Mouse (Mus musculus) embryo, embryonic 10 days (tissue): ENCODE data around the gene Hoxb9.

Experiments
- DNase-seq: peaks from one replicate; pipeline ENCODE4 v3.0.0-alpha.2; 2015; ENCODE audit warnings: low spot score

Gene Hoxb9

DNA sequence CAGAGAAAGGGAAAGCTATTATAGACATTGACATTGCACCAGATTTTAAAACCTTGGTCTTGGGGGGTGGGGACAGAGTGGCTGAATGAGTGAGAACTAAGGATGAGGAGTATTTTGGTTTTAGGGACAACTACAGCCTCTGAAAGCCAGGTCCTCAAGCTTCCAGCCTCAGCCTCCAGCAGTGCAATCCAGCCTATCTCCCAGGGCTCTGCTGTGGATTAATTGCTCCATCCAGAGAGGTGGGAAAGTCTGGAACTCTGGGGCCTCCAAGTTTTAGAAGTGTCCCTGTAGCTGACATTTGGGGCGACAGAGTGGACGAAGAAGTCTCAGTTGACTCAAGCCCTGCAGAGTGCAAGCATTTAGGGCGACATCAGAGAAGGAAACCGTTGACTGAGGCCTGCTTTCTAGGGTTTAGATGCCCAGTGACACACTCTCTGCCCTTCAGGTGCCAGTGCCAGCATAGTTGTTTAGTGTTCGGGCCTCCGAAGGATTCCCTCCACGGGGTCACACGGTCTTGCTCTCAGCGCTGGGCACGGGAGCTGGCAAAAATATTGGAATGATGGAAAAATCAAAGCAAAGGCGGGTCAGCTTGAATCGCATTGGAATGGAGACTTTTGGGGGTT is 42.7 kb downstream of the Hoxb9 start:
- DNase-seq = no peak

GRCm38 (mm10) chr11:96314671-96315343 is 43.5 kb downstream of the Hoxb9 start:
- peak; percentile 57 for DNase-seq

DNA sequence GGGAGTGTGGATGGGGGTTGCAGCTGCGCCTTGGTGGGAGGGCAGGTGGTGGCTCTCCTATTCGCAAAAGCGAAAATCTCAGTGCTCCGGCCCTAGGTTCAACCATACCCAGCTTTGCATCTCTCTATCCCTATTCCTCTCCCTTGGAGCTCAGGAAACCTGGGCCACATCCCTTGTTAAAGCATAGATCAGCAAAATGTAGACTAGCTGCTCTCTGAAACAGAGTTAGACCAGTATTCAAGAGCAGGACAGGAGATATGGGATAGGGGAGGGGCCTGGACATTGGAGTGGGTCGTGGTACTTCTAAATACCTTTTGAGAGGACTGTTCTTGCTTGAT is 44.1 kb downstream of the Hoxb9 start:
- no peak for DNase-seq

- no peak for DNase-seq
Measured at GRCm38 (mm10) chr11:96316696-96317607, 45.7 kb downstream of the Hoxb9 start.

GRCm38 (mm10) chr11:96317608-96318367 is 46.5 kb downstream of the Hoxb9 start, which contains the start of gene Hoxb4:
TSS of gene Hoxb4 (plus strand) at chr11:96318267.
- peak; percentile 78 for DNase-seq

- DNase-seq = peak; percentile 89
Measured at GRCm38 (mm10) chr11:96318368-96319070, 47.3 kb downstream of the Hoxb9 start.

DNA sequence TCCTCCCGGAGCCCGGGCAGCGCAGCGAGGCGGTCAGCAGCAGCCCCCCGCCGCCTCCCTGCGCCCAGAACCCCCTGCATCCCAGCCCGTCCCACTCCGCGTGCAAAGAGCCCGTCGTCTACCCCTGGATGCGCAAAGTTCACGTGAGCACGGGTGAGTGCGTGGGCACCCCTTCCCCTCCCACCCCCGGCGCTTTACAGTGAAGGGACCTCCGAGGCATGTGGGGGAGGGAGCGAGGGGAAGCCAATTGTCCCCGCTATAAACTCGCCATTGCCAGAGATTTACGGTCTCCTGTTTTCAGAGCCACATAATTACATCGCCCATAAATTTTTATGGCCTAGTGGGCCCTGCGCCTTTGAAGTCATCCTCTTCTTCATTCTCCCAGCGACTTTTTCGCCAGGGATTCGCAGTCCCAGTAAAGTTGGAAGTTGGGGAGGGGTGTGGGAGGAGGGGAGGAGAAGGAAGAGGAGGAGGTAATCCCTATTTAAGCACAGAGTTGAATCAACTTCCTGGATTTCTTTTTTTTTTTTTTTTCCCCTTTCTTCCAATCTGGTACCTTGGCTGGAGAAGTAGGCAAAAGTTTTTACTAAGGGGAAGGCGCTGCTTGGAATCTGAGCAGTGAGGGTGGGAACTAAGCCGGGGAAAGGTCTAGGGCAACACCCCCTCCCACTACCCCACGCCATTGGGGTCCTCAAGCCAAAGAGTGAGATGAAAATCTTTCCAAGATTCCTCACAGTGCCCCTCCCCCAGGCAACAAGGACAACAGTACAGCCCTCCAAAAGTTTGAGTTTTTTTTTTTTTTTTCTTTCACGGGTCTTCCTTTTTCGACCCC is 48.0 kb downstream of the Hoxb9 start:
- peak; percentile 77 for DNase-seq

DNA sequence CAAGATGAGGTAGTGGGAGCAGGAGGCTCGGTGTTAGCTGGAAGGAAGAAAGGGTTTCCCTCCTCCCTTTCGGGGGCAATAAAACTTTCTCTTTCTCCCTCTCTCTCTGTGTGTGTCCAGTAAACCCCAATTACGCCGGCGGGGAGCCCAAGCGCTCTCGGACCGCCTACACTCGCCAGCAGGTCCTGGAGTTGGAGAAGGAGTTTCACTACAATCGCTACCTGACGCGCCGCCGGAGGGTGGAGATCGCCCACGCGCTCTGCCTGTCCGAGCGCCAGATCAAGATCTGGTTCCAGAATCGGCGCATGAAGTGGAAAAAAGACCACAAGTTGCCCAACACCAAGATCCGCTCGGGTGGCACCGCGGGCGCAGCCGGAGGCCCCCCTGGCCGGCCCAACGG is 48.7 kb downstream of the Hoxb9 start:
- DNase-seq = peak; percentile 69

DNA sequence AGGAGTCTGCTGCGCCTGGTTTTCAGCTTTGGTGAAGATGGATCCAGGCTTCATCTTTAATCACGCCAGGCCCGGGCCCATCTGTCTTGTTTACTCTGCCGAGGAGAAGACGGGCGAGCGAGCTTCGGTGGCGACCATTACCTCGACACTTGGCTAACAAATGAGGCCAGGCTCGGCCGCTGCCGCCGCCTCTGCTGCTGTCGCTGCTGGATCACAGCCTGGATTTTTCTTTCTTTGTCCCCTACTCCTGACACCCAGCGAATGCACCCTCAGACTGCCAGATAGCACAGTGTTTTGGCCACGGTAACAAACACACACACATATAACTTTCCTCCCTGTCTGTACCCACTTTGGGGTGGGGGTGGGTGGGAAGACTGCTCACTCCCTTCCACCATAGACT is 49.4 kb downstream of the Hoxb9 start:
- peak; percentile 75 for DNase-seq

- no peak for DNase-seq
Measured at GRCm38 (mm10) chr11:96321846-96322245, 50.6 kb downstream of the Hoxb9 start.

GRCm38 (mm10) chr11:96322738-96323137 is 51.5 kb downstream of the Hoxb9 start:
- no peak for DNase-seq

DNA sequence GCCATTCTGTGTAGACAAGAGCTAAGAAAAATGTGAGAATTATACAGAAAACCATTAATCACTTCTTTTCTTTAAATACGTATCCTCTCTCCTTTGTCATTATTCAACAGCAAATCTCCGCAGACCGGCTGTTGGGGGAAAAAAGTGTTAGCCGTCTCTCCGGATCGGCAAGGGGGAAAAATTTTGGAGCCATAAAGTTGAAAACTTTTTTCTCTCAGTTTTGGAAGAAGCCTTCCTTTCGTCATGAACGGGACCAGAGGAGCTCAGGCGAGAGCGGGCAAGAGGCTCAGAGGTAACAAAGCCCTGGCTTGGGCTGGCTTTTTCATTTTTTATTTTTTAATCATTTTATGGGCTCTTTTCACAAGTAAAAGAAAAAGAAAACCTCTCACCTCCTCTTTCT is 51.9 kb downstream of the Hoxb9 start, which contains the start of gene Hoxb3:
Gene Hoxb3, plus strand, starts transcription at position 173 of the 400 bp plus-strand sequence.
- DNase-seq = no peak

DNA sequence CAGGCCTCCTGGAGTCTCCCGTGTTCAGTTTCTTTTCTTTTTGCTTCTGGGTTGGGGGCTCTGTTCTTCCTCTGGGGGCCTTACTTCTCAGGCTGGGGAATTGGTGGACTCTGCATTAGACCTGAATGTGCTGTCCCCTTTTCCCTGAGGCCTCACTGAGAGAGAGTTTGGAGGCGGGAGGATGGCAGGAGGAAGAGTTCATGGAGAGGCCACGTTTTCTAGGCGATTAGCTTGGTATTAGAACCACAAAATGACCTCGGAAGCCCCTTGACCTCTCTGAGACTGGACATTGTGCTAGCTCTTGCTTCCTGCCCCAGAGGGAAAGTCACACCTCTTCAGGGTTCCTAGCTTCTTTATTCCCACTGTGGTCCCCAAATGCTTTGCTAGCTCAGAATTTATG is 52.9 kb downstream of the Hoxb9 start:
- peak; percentile 90 for DNase-seq

DNA sequence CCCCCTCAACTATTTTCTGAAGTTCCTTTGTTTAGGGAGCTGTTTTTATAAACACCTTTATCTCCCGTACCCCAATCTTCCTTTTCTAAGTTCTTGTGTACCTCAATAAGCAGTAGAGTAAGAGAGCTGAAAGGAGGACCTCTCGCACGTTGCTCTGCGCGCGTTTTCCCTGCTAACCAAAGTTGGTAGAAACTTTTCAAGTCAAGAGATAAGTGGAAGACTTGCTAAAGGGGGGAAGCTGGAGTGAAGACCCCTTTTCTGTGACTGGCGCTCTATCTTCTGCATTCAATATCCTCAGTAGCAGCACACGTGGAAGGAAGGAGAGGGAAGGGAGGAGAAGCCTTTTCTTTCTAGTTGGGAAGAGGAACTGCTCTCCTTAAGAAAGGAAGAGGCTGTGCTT is 53.7 kb downstream of the Hoxb9 start:
- no peak for DNase-seq

DNA sequence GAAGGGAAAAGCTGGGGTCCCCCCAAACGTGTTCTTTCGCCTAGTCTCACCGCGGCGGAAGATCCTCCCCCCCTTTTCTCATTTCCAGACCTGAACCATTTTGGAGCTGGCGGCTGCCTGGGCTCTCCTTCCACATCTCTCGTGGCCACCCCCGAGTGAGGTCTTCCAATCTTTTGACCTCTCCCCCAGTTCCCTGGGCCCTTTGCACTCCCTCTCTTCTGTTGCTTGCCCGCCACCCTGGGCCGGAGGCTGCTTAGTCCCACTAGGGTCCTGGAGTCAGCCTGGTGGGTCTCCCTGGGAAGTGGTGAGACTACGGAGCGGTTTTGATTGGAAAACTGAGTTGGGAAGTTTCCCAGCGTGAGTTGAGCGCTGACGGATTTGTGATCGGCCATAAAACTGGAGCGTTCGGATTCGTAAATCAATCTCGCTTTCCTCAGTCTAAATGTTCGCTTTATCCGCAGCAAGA is 54.5 kb downstream of the Hoxb9 start:
- peak; percentile 75 for DNase-seq
